Mouse (Mus musculus) midbrain, embryonic 10.5 days (tissue): ENCODE measurements around the gene Tmsb4x. TPM values are rescaled to one million over a fixed set of nuclear protein-coding genes. Genes with fewer than 3 reads are reported as not detected.

Source experiments
- DNase-seq: peaks from one replicate; pipeline ENCODE4 v3.0.0-alpha.2; 2017; ENCODE audit warnings: low spot score
- H3K27ac ChIP-seq: fragments of 300-500 bp; sonication (generic); replicated peaks from 2 replicates; pipeline ENCODE4 v1.5.1; 2016; ENCODE audit warnings: mild to moderate bottlenecking
- H3K27me3 ChIP-seq: fragments of 300-500 bp; sonication (generic); 2 replicates; pipeline ENCODE4 v1.6.1; 2016; ENCODE audit warnings: low read depth, mild to moderate bottlenecking; ENCODE audit not compliant: poor library complexity, severe bottlenecking
- H3K36me3 ChIP-seq: fragments of 300-500 bp; sonication (generic); 2 replicates; pipeline ENCODE4 v1.6.1; 2016; ENCODE audit warnings: mild to moderate bottlenecking, moderate library complexity
- H3K4me1 ChIP-seq: fragments of 300-500 bp; sonication (generic); 2 replicates; pipeline ENCODE4 v1.6.1; 2016
- H3K4me3 ChIP-seq: fragments of 300-500 bp; sonication (generic); 2 replicates; pipeline ENCODE4 v1.5.1; 2016; ENCODE audit warnings: mild to moderate bottlenecking, moderate library complexity
- H3K9me3 ChIP-seq: fragments of 300-500 bp; sonication (generic); replicated peaks from 2 replicates; pipeline ENCODE4 v1.6.1; 2016; ENCODE audit warnings: mild to moderate bottlenecking
- WGBS: fragments of 180-500 bp; shearing (Covaris S2); methylation state at CpG from one replicate; pipeline ENCODE4 v1.1.7; 2016; 5-methylcytosine and 5-hydroxymethylcytosine counted together
- polyA plus RNA-seq: library from polyadenylated mRNA; unstranded; fragments of >200 nt; fragmentation: Nextera tagmentation; extraction: Ambion mirVana; gene quantifications from 2 replicates; pipeline ENCODE4 v1.2.1, GENCODE M21; 2016

Tmsb4x gene
- polyA plus RNA-seq, 1 experiment from 2014 or later: 3,605 TPM

GRCm38 (mm10) chrX:167174311-167174710 is 34.8 kb downstream of the Tmsb4x start:
- Histone ChIP-seq H3K36me3 (no peaks in the 10 kb centered on the region), H3K4me3 (no peak overlapping the region), H3K27ac (no peak overlapping the region), H3K9me3 (no peaks in the 10 kb centered on the region), H3K4me1 (no peaks in the 10 kb centered on the region), H3K27me3 (peaks cover 100% of the 10 kb centered on the region)
- no peak for DNase-seq
- WGBS: 79% methylated on average over 3 of the region's 3 CpGs

DNA sequence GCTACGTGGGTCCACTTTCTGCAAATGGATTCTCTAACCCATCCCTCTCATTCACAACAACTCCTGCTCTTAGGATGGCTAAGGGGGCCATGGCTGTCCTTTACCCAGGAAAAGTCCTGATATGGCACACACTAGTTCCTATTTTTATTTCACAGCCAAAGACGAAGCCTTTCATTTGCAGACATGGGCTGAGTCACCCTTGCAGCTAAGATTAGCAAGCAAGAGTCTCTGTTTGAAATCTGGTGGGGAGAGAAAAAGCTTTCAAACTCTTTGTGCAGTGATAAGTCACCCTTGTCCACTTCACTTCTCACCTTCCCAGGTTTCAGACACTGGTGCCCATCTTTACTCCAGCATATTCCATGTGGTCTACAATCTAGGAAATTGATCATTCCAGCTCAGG is 36.9 kb downstream of the Tmsb4x start:
- H3K27me3 ChIP-seq: peaks cover 100% of the 10 kb centered on the region
- DNase-seq: no peak
- no peak overlapping the region for H3K4me3 ChIP-seq
- 81% methylated on average over 2 of the region's 2 CpGs for WGBS
- H3K27ac ChIP-seq: no peak overlapping the region
- H3K36me3 ChIP-seq: no peaks in the 10 kb centered on the region
- H3K9me3 ChIP-seq: no peaks in the 10 kb centered on the region
- no peaks in the 10 kb centered on the region for H3K4me1 ChIP-seq

DNA sequence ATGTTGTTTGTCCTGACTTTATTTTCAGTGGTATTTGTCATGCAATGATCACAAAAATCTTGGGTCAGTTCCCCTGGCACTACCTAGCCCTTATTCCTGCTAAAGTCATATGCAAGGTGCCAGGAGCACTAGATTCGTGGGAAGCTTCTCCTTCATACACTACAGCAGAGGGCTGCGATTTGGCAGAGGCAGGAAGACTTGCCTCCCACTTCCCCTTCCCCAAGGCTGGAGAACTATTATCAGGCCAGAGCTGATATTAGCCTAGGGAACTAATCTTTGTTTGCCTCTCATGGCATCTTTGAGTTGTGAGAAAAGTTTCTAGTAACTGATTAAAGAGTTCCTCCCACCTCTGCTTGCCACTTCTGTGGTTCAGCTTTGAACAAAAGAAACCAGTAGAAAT is 37.8 kb downstream of the Tmsb4x start:
- Histone ChIP-seq H3K27ac (no peak overlapping the region), H3K27me3 (peaks cover 100% of the 10 kb centered on the region), H3K9me3 (no peaks in the 10 kb centered on the region), H3K4me3 (no peak overlapping the region), H3K4me1 (no peaks in the 10 kb centered on the region), H3K36me3 (no peaks in the 10 kb centered on the region)
- WGBS: 75% methylated on average over 2 of the region's 2 CpGs
- no peak for DNase-seq

DNA sequence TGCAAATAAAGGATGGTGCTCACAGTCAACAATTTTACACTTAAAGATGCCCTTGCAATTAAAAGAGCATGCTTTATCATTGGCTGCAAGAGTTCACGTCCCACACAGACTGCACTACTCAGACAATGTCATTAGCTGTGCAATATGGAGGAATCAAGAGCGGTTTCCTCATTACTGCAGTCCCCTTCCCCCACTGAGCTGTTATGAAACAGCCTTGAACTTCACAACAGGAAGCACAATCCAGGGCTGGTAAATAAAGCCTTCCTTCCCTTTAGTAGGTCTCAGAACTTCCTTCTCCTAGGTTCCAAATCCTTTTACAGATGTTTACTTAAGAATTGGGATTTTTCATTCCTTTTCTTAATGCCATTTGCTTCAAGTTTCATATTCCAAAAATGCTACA is 41.8 kb downstream of the Tmsb4x start:
- H3K9me3 ChIP-seq: no peaks in the 10 kb centered on the region
- H3K27ac ChIP-seq: no peak overlapping the region
- H3K4me1 ChIP-seq: no peaks in the 10 kb centered on the region
- no peaks in the 10 kb centered on the region for H3K36me3 ChIP-seq
- peaks cover 98% of the 10 kb centered on the region for H3K27me3 ChIP-seq
- 71% methylated on average over 2 of the region's 2 CpGs for WGBS
- DNase-seq: no peak
- H3K4me3 ChIP-seq: no peak overlapping the region

DNA sequence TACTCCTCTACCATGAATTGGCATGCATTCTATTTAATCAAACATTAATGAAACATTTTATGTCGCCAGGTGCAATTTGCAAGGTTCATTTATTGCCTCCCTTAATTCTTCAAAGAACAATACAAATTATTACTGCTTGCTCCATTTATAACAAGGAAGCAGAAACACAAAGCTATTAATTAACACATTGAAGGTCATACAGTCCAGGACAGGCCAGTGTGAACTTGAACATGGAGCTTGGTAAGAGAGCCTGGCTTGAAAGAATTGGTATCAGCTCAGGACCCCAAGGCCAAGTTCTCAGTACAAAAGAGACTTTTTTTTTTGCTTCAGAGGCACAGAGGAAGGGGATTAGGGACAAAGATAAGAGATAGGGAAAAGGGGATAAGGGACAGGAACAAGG is 43.1 kb downstream of the Tmsb4x start:
- no peak overlapping the region for H3K4me3 ChIP-seq
- 84% methylated on average over 1 of the region's 1 CpGs for WGBS
- H3K27me3 ChIP-seq: peaks cover 95% of the 10 kb centered on the region

DNA sequence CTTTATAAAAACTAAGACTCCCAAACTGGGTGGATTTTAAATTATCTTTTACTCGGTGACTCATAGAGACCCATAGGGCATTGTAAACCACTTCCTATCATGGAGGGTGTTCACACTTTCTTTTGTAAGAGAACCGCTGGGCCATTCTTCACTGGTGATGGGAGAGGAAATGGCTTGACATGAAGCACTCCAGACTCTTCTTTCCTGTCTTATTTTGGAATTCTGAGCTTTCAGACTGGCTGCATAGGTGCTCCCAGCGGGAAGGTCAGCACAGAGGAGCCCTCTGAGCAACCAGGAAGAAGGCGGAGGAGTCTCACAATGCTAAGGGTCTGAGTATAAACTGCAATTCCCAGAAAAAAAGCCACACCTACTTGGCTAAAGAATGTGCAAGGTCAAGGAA is 51.4 kb downstream of the Tmsb4x start:
- H3K36me3 ChIP-seq: no peaks in the 10 kb centered on the region
- peaks cover 5% of the 10 kb centered on the region for H3K4me1 ChIP-seq
- H3K9me3 ChIP-seq: no peaks in the 10 kb centered on the region
- H3K27ac ChIP-seq: no peak overlapping the region
- 79% methylated on average over 4 of the region's 4 CpGs for WGBS
- no peak overlapping the region for H3K4me3 ChIP-seq
- DNase-seq: no peak
- peaks cover 95% of the 10 kb centered on the region for H3K27me3 ChIP-seq

More for the DNA sequence above, 43.1 kb downstream of the Tmsb4x start:
- DNase-seq: no peak
- Histone ChIP-seq H3K36me3 (no peaks in the 10 kb centered on the region), H3K27ac (no peak overlapping the region), H3K9me3 (no peaks in the 10 kb centered on the region), H3K4me1 (no peaks in the 10 kb centered on the region)

Other genes starting within 250 kb of the Tmsb4x start
- 0.30 TPM in 1 of 2 replicates, not detected in the other for gene Tlr8, start 55.0 kb upstream of the Tmsb4x start, polyA plus RNA-seq
- gene Tlr7, start 121.2 kb upstream of the Tmsb4x start, polyA plus RNA-seq: 0.21 and 0.27 TPM in 2 replicates
- gene Prps2, start 173.4 kb upstream of the Tmsb4x start, polyA plus RNA-seq: 23.0 and 24.3 TPM in 2 replicates